Mouse (Mus musculus) CH12.LX (cell line): Measurements from ENCODE around the gene Olfml2b.

ENCODE experiments used
- CHD1 ChIP-seq: IDR thresholded peaks from 2 replicates; pipeline ENCODE4 v1.6.1; 2012; ENCODE audit warnings: low read depth, low read length, improper control_type of control experiment, inconsistent platforms
- CHD2 ChIP-seq: IDR thresholded peaks from 2 replicates; pipeline ENCODE4 v1.6.1; 2011; ENCODE audit warnings: low read length, improper control_type of control experiment
- CTCF ChIP-seq, 2 experiments: IDR thresholded peaks in 1 of 2; conservative IDR thresholded peaks in 1 of 2; 2 replicates each; pipeline ENCODE4 v1.5.1; 2011 to 2012; ENCODE audit warnings: low read depth in 2 of 2, low read length in 2 of 2, improper control_type of control experiment in 1 of 2, inconsistent platforms in 1 of 2, mild to moderate bottlenecking in 1 of 2, moderate library complexity in 1 of 2
- E2F4 ChIP-seq: IDR thresholded peaks from 2 replicates; pipeline ENCODE4 v1.6.1; 2011; ENCODE audit warnings: low read depth, low read length, improper control_type of control experiment; ENCODE audit not compliant: insufficient replicate concordance
- ETS1 ChIP-seq: conservative IDR thresholded peaks from 2 replicates; pipeline ENCODE4 v1.6.1; 2012; ENCODE audit warnings: low read depth, mild to moderate bottlenecking, inconsistent platforms, low read length, improper control_type of control experiment, moderate library complexity
- JUN ChIP-seq: IDR thresholded peaks from 2 replicates; pipeline ENCODE4 v1.6.1; 2011; ENCODE audit warnings: low read depth, mild to moderate bottlenecking, low read length, improper control_type of control experiment, moderate library complexity; ENCODE audit not compliant: insufficient read depth
- MYC ChIP-seq: IDR thresholded peaks from 2 replicates; pipeline ENCODE4 v1.6.1; 2011; ENCODE audit warnings: low read depth, mild to moderate bottlenecking, improper control_type of control experiment, low read length
- POLR2A ChIP-seq: IDR thresholded peaks from 2 replicates; pipeline ENCODE4 v1.6.1; 2011; ENCODE audit warnings: low read depth, mild to moderate bottlenecking, improper control_type of control experiment, low read length
- SIN3A ChIP-seq: IDR thresholded peaks from 2 replicates; pipeline ENCODE4 v1.6.1; 2012; ENCODE audit warnings: low read length, improper control_type of control experiment, inconsistent platforms

DNA sequence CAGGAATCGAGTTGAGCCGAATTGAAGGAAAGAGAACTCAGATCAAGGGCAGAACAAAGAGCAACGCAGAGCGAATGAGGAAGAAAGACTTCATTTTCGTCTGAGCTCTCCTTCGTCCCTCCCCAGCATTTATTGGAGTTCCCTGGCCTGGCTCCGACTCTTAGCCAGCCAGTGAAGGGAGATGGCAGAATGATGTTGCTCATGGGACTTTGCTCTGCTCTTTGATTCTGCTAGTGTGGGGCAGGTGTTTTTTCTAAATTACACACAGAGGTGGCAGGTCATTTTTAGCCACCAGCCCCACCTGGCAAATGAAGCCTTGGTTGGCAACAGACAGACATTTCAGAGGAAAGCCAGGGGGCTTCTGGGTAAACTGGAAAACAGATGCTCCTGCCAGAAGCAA, 5.4 kb upstream of the Olfml2b start:
- no peak for TF ChIP-seq CHD2
- TF ChIP-seq POLR2A, result no peak
- TF ChIP-seq E2F4, result no peak
- TF ChIP-seq CTCF (conservative IDR thresholded peaks at IDR 0.05 in 1 of 2, IDR thresholded peaks at IDR 0.05 in 1 of 2; ENCODE audit: low read depth in 2 of 2, low read length in 2 of 2), result no peak
- no peak for TF ChIP-seq ETS1
- no peak for TF ChIP-seq CHD1
- no peak for TF ChIP-seq JUN
- no peak for TF ChIP-seq SIN3A
- no peak for TF ChIP-seq MYC
